Mouse (Mus musculus) hindbrain, embryonic 10.5 days (tissue): ENCODE data around the gene Setd1b. TPM values are rescaled to one million over a fixed set of nuclear protein-coding genes. Genes with fewer than 3 reads are reported as not detected.
A peak's percentile ranks its signal among the peaks of the same experiment; 100 is the strongest.

Experiments
- DNase-seq: peaks from one replicate; pipeline ENCODE4 v3.0.0-alpha.2; 2017; ENCODE audit warnings: low spot score
- H3K27ac ChIP-seq: fragments of 300-500 bp; sonication (generic); 2 replicates; pipeline ENCODE4 v1.5.1; 2016; ENCODE audit warnings: mild to moderate bottlenecking, moderate library complexity
- H3K27me3 ChIP-seq: fragments of 300-500 bp; sonication (generic); 2 replicates; pipeline ENCODE4 v1.6.1; 2016; ENCODE audit warnings: mild to moderate bottlenecking; ENCODE audit not compliant: poor library complexity, insufficient read depth, severe bottlenecking
- H3K36me3 ChIP-seq: fragments of 300-500 bp; sonication (generic); 2 replicates; pipeline ENCODE4 v1.6.1; 2016; ENCODE audit warnings: mild to moderate bottlenecking, moderate library complexity
- H3K4me1 ChIP-seq: fragments of 300-500 bp; sonication (generic); replicated peaks from 2 replicates; pipeline ENCODE4 v1.6.1; 2016; ENCODE audit warnings: mild to moderate bottlenecking
- H3K4me3 ChIP-seq: fragments of 300-500 bp; sonication (generic); 2 replicates; pipeline ENCODE4 v1.5.1; 2016; ENCODE audit warnings: mild to moderate bottlenecking, moderate library complexity
- H3K9me3 ChIP-seq: fragments of 300-500 bp; sonication (generic); 2 replicates; pipeline ENCODE4 v1.6.1; 2016; ENCODE audit warnings: mild to moderate bottlenecking, moderate library complexity
- WGBS: fragments of 180-500 bp; shearing (Covaris S2); methylation state at CpG from one replicate; pipeline ENCODE4 v1.1.7; 2016; 5-methylcytosine and 5-hydroxymethylcytosine counted together
- polyA plus RNA-seq: library from polyadenylated mRNA; unstranded; fragments of >200 nt; fragmentation: Nextera tagmentation; extraction: Ambion mirVana; gene quantifications from 2 replicates; pipeline ENCODE4 v1.2.1, GENCODE M21; 2016

The Setd1b gene
- polyA plus RNA-seq, 1 experiment from 2014 or later = 9.5 TPM

DNA sequence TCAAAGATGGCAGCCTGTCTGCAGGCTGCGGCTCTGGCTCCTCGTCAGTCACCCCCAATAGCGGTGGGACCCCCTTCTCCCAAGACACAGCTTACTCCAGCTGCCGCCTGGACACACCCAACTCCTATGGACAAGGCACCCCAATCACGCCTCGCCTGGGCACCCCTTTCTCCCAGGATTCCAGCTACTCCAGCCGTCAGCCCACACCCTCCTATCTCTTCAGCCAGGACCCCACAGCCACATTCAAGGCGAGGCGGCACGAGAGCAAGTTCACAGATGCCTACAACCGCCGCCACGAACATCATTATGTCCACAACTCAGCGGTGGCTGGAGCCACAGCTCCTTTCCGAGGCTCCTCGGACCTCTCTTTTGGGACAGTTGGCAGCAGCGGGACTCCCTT lies 5.6 kb downstream of the Setd1b start:
- peaks cover 85% of the 10 kb centered on the region for H3K36me3 ChIP-seq
- no peak overlapping the region for H3K4me3 ChIP-seq
- peak overlapping the region; percentile 4; the same call in 1 of the 2 replicates for H3K27ac ChIP-seq

DNA sequence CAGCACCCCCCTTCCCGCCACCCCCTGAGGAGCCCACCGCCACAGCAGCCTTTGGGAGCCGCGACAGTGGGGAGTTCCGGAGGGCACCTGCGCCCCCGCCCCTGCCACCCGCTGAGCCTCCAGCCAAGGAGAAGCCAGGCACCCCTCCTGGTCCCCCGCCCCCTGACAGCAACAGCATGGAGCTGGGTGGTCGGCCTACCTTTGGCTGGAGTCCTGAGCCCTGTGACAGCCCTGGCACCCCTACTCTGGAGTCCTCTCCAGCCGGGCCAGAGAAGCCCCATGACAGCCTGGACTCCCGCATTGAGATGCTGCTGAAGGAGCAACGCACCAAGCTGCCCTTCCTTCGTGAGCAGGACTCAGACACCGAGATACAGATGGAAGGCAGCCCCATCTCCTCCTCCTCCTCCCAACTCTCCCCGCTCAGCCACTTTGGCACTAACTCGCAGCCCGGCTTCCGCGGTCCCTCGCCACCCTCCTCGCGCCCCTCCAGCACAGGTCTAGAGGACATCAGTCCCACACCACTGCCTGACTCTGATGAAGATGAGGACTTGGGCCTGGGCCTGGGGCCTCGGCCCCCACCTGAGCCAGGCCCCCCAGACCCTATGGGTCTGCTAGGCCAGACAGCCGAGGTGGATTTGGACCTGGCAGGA lies 6.2 kb downstream of the Setd1b start:
- no peaks in the 10 kb centered on the region for H3K9me3 ChIP-seq
- no peaks in the 10 kb centered on the region for H3K27me3 ChIP-seq
- peak overlapping the region; percentile 4; the same call in 1 of the 2 replicates for H3K27ac ChIP-seq
- peak overlapping the region; percentile 20; the same call in 1 of the 2 replicates for H3K4me3 ChIP-seq
- WGBS = 89% methylated on average over 25 of the region's 25 CpGs
- H3K36me3 ChIP-seq = peaks cover 92% of the 10 kb centered on the region
- peaks cover 76% of the 10 kb centered on the region for H3K4me1 ChIP-seq
- no peak for DNase-seq

More for the DNA sequence above, 5.6 kb downstream of the Setd1b start:
- Histone ChIP-seq H3K4me1 (peaks cover 80% of the 10 kb centered on the region), H3K27me3 (no peaks in the 10 kb centered on the region), H3K9me3 (no peaks in the 10 kb centered on the region)
- WGBS = 86% methylated on average over 17 of the region's 17 CpGs
- no peak for DNase-seq

DNA sequence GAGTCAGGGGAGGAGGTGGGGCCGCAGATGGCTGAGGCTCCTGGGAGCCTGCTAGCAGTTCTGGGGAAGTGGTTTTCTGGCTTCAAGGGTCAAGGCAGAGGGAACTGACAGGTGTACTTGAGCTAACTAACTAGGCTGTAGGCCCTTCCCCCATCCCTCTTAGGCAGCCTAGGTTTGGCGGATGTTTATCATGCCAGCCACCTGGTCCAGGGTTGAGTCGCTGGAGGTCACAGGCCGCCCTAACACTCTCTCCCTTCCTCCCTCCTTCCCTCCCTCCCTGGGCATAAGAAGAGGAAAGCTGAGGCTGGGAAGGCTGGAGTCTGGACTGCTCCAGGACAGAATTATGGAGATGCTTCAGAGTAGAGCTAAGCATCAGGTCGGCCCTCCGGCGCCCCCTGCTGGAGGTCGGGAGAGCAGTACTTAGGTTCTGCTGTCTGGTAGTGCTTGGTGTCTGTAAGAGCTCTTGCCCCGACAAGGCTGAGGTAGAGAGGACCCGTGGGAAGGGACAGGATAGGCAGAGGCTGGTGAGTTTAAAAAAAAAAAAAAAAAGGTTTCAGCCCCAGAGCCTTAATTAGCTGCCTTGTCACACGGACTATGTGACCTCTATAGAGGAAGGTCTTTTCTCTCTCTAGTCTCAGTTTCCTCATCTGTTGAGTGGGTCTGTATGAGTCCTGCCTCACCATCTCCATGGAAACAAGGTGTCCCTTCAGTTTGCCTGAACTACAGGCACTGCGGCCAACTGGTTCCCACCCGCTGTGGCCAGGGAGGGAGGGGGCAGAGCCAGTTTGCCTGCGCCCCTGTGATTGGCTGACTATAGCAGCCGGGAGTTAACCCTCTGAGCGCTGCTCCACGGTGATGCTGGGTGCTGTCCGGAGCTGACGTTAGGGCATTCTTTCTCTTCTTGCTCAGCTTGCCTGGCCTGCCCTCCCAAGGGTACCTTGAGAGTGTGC lies 7.7 kb downstream of the Setd1b start:
- DNase-seq = peak; percentile 91
- 14% methylated on average over 19 of the region's 19 CpGs for WGBS
- Histone ChIP-seq H3K4me1 (peaks cover 60% of the 10 kb centered on the region), H3K27me3 (no peaks in the 10 kb centered on the region), H3K4me3 (peak overlapping the region; percentile 46), H3K27ac (peak overlapping the region; percentile 54), H3K9me3 (no peaks in the 10 kb centered on the region), H3K36me3 (peaks cover 100% of the 10 kb centered on the region)

DNA sequence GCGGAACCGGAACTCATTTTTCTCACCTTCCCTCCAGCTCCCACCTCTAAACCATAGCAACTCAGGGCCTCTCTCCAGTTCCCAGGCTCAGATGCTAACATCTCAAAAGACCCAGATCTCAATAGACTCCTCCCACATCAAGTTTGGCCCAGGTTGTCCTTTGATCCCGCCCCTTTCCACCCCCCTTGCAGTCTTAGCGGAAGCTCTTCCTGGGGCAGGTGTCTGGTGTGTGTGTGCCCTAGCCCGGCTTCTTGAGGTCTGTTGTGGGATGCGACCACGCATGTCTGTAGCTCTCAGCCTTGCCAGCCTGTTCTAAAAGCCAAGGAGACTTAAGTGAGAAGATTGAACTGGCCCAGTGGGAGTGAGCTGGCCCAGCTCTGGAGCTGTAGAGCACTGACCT lies 8.6 kb downstream of the Setd1b start:
- 44% methylated on average over 7 of the region's 7 CpGs for WGBS
- no peak overlapping the region for H3K27ac ChIP-seq
- H3K9me3 ChIP-seq = no peaks in the 10 kb centered on the region
- peaks cover 100% of the 10 kb centered on the region for H3K36me3 ChIP-seq
- peaks cover 51% of the 10 kb centered on the region for H3K4me1 ChIP-seq
- peak overlapping the region; percentile 46 for H3K4me3 ChIP-seq
- DNase-seq = no peak
- H3K27me3 ChIP-seq = no peaks in the 10 kb centered on the region

DNA sequence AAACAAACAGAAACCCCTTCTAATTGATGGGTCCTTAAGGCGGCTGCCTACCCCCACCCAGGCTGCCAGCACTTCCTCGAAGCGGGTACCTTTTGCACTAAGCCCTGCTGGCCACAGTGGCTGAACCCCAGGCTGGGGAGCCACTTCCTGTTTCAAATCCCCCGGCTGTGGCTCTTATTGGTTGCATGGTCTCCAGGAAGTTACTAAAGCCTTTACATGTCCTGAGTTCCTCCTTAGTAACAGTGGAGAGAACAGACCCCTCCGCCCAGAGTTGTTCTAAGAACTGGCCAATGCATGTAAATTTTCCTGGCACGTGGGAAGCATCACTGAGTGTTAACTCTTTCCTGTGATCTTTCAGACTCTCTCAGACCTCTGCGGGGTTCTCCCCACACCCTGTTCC lies 9.1 kb downstream of the Setd1b start:
- H3K9me3 ChIP-seq = no peaks in the 10 kb centered on the region
- no peaks in the 10 kb centered on the region for H3K27me3 ChIP-seq
- DNase-seq = no peak
- no peak overlapping the region for H3K27ac ChIP-seq
- WGBS = 56% methylated on average over 7 of the region's 7 CpGs
- peak overlapping the region; percentile 46; the same call in 1 of the 2 replicates for H3K4me3 ChIP-seq
- peaks cover 98% of the 10 kb centered on the region for H3K36me3 ChIP-seq
- H3K4me1 ChIP-seq = peaks cover 47% of the 10 kb centered on the region

DNA sequence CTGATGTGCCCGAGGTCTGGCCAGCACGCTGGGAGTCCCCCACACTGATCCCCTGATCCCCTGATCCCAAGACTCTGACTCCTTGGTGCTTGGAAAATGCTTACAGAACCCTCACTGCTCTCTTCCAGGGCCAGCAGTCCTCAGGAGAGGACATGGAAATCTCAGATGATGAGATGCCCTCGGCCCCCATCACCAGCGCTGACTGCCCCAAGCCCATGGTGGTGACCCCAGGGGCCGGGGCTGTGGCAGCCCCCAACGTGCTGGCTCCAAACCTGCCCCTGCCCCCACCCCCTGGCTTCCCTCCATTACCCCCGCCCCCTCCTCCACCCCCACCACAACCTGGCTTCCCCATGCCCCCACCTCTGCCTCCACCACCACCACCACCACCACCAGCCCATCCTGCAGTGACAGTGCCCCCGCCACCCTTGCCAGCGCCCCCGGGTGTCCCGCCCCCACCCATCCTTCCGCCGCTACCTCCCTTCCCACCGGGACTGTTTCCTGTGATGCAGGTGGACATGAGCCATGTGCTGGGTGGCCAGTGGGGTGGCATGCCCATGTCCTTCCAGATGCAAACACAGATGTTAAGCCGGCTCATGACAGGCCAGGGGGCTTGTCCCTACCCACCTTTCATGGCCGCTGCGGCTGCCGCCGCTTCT lies 9.8 kb downstream of the Setd1b start:
- no peaks in the 10 kb centered on the region for H3K27me3 ChIP-seq
- peaks cover 98% of the 10 kb centered on the region for H3K36me3 ChIP-seq
- WGBS = 95% methylated on average over 19 of the region's 19 CpGs
- H3K27ac ChIP-seq = no peak overlapping the region
- H3K4me1 ChIP-seq = peaks cover 41% of the 10 kb centered on the region
- H3K9me3 ChIP-seq = no peaks in the 10 kb centered on the region
- H3K4me3 ChIP-seq = no peak overlapping the region; the same call in 1 of the 2 replicates
- no peak for DNase-seq

DNA sequence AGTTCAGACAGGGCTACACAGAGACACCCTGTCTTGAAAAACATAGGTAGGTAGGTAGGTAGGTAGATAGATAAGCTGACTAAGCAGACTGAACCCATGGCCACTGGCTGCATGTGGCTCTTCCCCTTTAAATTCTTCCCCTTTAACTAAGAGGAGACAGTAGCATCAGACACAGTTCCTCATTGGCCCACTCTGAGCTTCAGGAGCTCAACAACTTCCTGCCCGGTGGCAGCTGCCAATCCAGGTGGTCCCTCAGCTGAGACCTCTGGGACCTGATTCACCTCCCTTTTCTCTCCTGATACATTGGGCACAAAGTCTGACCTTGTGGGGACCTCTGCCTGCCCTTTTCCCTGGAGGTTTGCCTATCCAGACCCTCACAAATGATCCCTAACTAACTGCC lies 10.9 kb downstream of the Setd1b start:
- H3K36me3 ChIP-seq = peaks cover 98% of the 10 kb centered on the region
- H3K4me3 ChIP-seq = no peak overlapping the region
- 76% methylated on average over 1 of the region's 1 CpGs for WGBS
- peaks cover 40% of the 10 kb centered on the region for H3K4me1 ChIP-seq
- H3K27ac ChIP-seq = no peak overlapping the region
- H3K9me3 ChIP-seq = no peaks in the 10 kb centered on the region
- H3K27me3 ChIP-seq = no peaks in the 10 kb centered on the region
- DNase-seq = no peak

DNA sequence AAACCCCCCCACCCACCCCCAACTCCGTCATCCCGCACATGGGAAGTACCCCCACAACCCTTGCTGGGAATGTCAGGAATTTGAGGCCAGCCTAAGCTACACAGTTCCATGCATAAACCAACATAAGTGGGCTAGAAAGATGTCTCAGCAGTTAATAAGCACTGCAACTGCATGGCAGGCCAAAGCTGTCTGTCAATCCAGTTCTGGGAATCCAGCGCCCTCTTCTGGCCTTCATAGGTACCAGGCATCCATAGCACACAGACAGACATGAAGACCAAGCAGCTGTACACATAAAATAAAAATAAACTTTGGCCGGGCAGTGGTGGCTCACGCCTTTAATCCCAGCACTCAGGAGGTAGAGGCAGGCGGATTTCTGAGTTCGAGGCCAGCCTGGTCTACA lies 13.4 kb downstream of the Setd1b start:
- H3K27me3 ChIP-seq = no peaks in the 10 kb centered on the region
- H3K36me3 ChIP-seq = peaks cover 98% of the 10 kb centered on the region
- no peak overlapping the region for H3K4me3 ChIP-seq
- peak; percentile 67 for DNase-seq
- peaks cover 14% of the 10 kb centered on the region for H3K4me1 ChIP-seq
- whole genome bisulfite sequencing = 61% methylated on average over 7 of the region's 7 CpGs
- no peaks in the 10 kb centered on the region for H3K9me3 ChIP-seq
- H3K27ac ChIP-seq = no peak overlapping the region

DNA sequence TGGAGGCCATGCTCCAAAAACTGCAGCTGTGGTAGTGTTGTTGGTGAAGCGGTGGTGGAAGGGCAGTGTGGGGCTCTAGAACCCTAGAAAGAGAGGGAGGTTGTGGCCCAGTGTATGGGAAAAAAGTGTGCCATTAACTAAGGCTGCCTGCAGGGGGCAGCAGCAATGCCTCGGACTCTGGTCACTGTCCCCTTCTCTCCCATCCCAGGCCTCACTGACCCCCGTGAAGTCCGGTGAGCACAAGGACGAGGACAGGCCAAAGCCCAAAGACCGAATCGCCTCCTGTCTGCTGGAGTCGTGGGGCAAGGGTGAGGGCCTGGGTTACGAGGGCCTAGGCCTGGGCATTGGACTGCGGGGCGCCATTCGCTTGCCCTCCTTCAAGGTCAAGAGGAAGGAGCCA lies 14.8 kb downstream of the Setd1b start:
- Histone ChIP-seq H3K9me3 (no peaks in the 10 kb centered on the region), H3K27me3 (no peaks in the 10 kb centered on the region), H3K36me3 (peaks cover 98% of the 10 kb centered on the region), H3K4me1 (peaks cover under 1% of the 10 kb centered on the region; the same call in 1 of the 2 replicates), H3K4me3 (0 out of 2 replicates have a peak overlapping the region, but pooled peaks have one; percentile 3), H3K27ac (no peak overlapping the region)
- WGBS = 83% methylated on average over 12 of the region's 12 CpGs
- no peak for DNase-seq

DNA sequence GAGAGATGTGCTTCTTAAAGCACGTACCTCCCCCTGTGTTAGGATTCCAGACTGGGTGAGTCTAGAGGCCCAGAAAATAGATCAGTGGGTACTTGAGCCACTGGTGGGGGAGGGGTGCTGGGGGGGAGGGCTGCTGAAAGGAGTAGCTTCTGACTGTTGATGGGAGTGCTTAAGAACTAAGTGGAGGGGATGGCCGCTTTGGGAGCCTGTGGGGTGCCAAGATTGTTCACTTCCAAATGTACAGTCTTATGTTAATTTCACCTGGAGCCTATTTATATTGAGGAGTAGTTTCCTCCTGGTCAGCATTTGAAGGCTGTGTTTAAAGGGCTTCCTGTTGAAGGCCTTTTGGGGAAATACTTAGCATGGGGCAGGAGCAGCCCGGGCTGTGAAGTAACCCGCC lies 16.0 kb downstream of the Setd1b start:
- no peak for DNase-seq
- Histone ChIP-seq H3K4me3 (no peak overlapping the region), H3K9me3 (no peaks in the 10 kb centered on the region), H3K36me3 (peaks cover 98% of the 10 kb centered on the region), H3K27me3 (no peaks in the 10 kb centered on the region), H3K4me1 (no peaks in the 10 kb centered on the region), H3K27ac (no peak overlapping the region)
- 92% methylated on average over 4 of the region's 4 CpGs for WGBS

DNA sequence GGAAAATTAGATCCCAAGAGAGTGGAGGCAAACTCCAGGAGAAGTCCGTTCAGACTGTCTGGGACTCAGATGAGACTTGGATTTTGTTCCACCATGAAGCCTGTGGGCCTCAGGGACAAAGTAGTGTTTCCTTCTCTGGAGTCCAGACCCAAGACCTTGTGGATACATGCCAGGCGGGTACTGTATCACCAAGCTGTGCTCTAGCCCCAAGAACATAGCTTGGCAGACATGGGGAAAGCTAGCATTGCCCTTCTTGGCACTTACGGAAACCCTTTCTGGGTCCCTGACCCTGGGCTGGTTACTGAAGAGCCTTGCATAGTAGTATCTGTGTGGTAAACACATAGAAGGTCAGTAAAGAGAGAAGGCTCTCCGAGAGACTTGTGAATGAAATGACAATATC lies 17.5 kb downstream of the Setd1b start:
- peaks cover 98% of the 10 kb centered on the region for H3K36me3 ChIP-seq
- no peaks in the 10 kb centered on the region for H3K27me3 ChIP-seq
- H3K9me3 ChIP-seq = no peaks in the 10 kb centered on the region
- no peaks in the 10 kb centered on the region for H3K4me1 ChIP-seq
- H3K27ac ChIP-seq = no peak overlapping the region
- H3K4me3 ChIP-seq = no peak overlapping the region
- WGBS = 91% methylated on average over 4 of the region's 4 CpGs
- DNase-seq = no peak

DNA sequence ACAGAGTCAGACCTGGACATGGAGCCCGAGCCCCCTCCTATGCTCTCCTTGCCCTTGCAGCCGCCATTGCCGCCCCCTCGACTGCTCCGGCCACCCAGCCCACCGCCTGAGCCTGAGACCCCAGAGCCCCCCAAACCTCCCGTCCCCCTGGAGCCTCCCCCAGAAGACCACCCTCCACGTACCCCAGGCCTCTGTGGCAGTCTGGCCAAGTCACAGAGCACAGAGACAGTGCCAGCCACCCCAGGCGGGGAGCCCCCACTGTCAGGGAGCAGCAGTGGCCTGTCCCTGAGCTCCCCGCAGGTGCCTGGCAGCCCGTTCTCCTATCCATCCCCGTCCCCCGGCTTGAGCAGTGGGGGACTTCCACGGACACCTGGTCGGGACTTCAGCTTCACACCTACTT lies 17.9 kb downstream of the Setd1b start:
- no peaks in the 10 kb centered on the region for H3K4me1 ChIP-seq
- peaks cover 97% of the 10 kb centered on the region for H3K36me3 ChIP-seq
- 97% methylated on average over 15 of the region's 15 CpGs for WGBS
- H3K27me3 ChIP-seq = no peaks in the 10 kb centered on the region
- H3K27ac ChIP-seq = no peak overlapping the region
- no peak overlapping the region for H3K4me3 ChIP-seq
- DNase-seq = no peak
- H3K9me3 ChIP-seq = no peaks in the 10 kb centered on the region
